Mouse (Mus musculus) T-helper 2 cell (primary cell): ENCODE data around the gene Rbms3.

ENCODE experiments used
- in situ Hi-C: fragments of 300-600 bp; cut with MboI, MseI; formaldehyde crosslinking; loops from one replicate; pipeline ENCODE4 v1.15.1; 2025; ENCODE audit warnings: high pct_unique_total_duplicates

Rbms3 gene

GRCm38 (mm10) chr9:116906955-116907354 lies 722.8 kb downstream of the Rbms3 start:
- in situ Hi-C loops = no loop called here

DNA sequence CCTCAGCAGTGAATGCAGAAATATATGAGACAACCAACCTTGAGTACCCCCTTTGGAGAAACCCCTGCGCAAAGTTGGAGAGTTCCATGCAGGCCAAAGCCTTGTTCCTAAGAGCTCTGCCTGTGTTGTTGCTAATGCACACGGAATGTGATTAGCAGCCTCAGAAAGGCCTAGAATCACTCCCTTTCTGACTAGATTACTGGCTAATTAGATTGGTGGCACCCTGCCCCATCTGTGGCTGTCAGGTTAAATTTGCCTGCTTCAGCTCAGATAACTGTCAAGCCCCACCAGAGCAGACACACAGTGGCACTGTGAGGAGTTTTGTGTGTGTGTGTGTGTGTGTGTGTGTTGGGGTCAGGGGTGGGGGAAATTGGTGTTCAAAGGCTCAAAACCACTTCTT lies 724.1 kb downstream of the Rbms3 start:
- in situ Hi-C loops = no loop called here

- in situ Hi-C loops = no loop called here
Measured at GRCm38 (mm10) chr9:116903304-116903993, 726.3 kb downstream of the Rbms3 start.

DNA sequence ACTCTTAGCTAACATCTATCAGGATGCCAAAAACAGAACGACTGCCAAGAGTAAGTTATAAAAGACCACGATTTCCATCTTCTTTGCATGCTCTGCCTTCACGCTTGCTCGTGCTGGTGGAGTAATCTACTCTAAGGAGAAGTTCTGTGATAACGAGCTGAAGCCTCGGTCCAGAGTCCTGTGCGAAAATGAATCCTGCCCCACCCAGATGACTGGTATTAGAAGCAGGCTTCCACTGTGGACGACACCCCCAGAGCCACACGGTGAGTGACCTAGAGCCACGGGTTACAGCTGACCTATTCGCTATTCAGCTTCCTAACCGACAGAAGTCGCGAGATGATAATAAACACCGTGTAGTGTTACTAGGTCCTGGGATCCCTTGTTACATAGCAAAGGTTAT lies 730.3 kb downstream of the Rbms3 start:
- in situ Hi-C loops = no loop called here

DNA sequence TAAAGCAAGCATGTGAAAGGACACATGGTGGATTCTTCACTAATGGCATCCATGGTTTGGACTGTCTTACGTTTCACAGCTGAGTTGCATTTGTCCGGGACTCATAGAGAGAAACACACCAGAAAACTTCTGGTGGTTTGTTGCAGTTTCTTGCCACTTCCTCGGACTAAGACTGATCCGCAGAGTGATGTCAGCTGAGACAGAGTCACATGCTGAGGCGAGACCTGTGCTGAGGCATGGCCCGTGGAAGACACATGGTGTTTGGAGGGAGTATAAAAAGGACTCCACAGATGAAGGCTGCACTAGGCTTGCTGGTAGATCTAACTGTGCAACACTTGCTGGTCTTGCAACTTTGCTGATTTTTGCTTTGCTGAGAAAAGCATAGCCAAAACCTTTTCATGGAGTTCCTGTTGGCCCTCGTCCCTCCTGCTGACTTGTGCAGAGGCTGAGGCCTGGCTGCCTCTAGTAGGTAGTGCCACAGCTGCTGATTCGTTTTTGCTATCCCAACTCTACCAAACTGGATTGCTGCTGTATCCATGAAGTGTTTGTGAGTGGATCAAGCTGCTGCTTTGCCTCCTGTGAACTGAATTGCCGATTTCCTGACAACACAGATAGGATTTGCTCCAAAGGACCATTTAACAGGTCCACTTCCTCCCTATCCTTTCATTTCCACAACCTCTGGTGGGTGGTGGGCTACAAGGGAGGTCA lies 742.6 kb downstream of the Rbms3 start:
- in situ Hi-C loops = no loop called here

GRCm38 (mm10) chr9:116885617-116886016 lies 744.1 kb downstream of the Rbms3 start:
- in situ Hi-C loops = no loop called here

DNA sequence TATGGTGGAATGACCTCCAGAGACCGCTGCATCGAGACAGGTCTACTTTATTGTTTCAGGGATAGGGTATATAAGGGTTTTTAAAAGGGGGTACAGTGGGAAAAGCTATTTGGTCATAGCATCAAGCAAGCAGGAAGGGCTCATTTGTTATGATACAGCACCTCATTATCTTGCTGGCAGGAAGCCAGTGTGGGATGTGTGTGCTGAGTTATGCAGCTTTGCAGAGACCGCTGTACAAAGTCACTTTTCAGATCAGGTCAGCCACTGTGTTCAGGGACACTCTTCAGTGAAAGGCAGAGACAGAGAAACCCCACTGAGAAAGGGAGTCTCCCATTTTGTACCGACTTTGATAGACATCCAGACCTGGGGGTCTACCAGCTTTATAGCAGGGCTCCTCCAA lies 749.2 kb downstream of the Rbms3 start:
- in situ Hi-C loops = no loop called here

GRCm38 (mm10) chr9:116879600-116880457 lies 749.9 kb downstream of the Rbms3 start:
- in situ Hi-C loops = no loop called here

GRCm38 (mm10) chr9:116876786-116877185 lies 752.9 kb downstream of the Rbms3 start:
- in situ Hi-C loops = no loop called here

DNA sequence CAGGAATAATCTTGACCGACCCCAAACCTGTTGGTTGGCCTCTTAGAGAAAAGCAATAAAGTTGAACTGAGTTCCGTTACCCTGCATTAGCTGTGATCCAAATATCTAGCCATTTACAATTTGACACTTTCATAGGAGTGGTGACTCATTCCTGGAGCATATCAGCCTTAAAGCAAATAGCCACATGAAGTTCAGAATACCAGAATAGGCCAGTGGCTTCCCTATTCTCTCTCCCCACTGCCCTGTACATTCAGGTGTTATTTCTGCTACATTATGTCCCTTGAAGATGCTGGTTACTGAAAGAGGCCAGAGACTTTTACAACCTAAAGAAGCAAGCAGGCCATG lies 755.8 kb downstream of the Rbms3 start:
- in situ Hi-C loops = no loop called here

DNA sequence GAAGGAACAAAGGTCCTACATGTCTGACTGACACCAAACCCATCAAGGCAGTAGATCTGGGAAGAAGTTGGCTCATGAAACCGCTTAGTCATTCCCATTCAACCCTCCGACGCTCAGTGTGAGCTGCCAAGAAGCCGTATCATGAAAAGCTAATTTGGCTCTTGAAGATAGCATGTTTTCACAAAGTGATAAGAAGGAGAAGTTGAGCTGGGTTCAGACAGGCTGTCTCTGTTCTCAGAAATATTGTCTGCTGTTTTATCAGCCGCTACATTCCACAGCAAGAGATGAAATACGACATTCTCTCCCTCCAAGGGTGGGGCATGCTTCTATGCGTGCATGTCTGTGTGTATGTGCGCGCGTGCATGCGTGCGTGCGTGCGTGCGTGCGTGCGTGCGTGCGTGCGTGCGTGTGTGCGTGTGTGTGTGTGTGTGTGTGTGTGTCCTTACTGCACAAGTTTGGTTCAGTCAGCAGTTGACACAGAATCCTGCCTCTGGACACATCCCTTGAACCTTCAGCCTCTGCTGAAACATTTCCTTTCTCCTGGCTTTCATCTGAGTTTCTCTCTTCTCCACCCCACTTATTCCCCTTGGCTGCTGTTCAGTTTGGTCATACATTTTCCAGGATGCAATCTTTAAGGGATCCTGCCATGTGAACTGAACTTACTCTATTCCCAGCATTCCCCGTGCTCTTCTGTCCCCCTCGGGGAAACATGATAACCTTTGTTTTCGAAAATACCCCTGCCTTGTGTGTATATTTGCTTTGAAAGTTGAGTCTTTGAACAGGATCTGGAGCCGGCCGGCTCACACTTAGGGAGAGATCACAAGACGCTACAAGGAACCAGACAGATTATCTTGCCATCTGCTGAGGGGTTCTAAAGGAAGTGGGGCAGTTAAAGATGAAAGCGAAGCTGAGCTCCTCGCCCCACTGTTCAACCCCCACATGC lies 756.4 kb downstream of the Rbms3 start:
- in situ Hi-C loops = no loop called here

DNA sequence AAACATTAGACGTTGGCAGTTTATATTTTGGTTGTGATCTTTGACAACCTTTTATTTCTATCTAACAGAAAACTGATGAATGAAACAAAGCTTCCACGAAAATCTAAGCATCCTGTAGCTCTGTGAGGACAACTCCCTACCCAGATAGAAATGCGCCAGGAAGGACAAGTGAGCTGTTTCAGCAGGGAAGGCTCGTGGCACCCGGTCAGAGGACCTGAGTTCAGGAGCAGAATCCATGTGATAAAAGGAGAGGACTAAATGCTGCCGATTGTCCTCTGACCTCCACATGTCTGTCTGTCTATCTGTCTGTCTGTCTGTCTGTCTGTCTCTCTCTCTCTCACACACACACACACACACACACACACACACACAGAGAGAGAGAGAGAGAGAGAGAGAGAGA lies 757.4 kb downstream of the Rbms3 start:
- in situ Hi-C loops = no loop called here

GRCm38 (mm10) chr9:116871576-116871975 lies 758.1 kb downstream of the Rbms3 start:
- in situ Hi-C loops = no loop called here

DNA sequence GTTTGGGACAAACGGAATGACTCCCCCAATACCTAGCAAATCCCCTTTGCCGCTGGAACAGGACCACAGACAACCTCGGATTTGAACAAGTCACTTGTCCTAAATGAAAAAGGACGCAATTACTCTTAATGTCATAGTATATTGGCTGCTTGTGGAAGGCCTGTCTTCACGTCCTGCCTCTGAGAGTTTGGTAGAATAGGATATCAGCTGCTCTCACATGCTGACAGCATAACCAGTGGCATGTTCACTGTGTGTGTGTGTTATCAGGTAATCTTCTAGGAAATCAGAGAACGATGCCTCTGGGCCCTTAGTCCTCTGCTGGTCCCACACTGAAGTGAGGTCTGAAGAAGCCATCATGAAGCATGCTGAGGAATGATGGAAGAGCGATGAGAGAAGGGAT lies 763.7 kb downstream of the Rbms3 start:
- in situ Hi-C loops = no loop called here

GRCm38 (mm10) chr9:116863626-116864025 lies 766.1 kb downstream of the Rbms3 start:
- in situ Hi-C loops = no loop called here

- in situ Hi-C loops = no loop called here
Measured at GRCm38 (mm10) chr9:116862341-116862740, 767.4 kb downstream of the Rbms3 start.

DNA sequence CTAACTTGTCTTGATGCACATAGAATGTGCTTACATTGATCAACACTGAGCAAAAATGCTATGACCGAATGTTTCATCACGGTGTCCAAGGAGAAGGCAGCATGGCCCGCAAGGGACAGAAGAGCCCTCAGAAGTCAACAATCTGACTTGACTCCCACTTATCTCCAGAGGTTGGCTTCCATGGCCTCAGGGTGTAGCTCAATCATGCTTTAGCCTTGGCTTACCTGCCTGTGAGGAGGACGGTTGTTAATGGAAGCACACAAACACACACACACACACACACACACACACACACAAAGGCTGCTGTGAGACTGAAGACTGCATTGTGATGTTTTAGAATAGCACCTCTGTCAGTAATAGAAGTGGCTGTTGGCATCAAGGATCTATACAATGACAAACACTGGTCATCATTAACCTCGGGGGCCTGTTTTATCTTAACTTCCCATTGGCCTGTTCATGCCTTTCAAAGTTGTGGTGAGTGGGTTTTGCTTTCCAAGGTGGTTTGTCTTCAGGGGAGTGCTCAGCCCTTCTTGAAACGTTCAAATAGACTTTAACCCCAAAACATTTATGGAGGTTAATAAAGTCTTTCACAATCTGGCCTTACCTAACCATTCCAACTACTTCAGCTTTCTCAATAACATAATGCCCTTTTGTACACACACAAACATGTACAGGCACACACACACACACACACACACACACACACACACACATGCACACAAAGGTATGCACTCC lies 771.7 kb downstream of the Rbms3 start:
- in situ Hi-C loops = no loop called here

GRCm38 (mm10) chr9:116857151-116857550 lies 772.6 kb downstream of the Rbms3 start:
- in situ Hi-C loops = no loop called here

GRCm38 (mm10) chr9:116855744-116856143 lies 774.0 kb downstream of the Rbms3 start:
- in situ Hi-C loops = no loop called here

- in situ Hi-C loops = no loop called here
Measured at GRCm38 (mm10) chr9:116848905-116849304, 780.8 kb downstream of the Rbms3 start.

DNA sequence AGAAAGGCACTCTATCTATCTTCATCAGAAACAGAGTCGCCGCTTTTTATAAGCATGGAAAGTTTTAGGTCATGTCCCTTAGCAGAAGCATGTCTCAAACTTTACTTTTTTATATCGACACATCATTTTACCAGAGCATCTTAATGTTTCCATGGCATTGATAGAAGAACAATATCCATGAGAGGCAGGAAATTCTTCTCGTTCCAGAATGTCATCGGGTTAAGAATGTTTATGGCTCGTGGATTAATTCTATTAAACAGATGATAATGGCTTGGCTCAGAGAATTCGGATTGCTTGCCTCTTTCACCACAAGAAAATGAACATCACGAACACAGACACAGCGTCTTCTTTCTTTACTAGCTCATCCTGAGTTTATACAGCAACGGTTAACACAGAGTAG lies 781.5 kb downstream of the Rbms3 start:
- in situ Hi-C loops = no loop called here
